24 mouse cellular contexts compared by ENCODE assay signal in the genomic region with DNA sequence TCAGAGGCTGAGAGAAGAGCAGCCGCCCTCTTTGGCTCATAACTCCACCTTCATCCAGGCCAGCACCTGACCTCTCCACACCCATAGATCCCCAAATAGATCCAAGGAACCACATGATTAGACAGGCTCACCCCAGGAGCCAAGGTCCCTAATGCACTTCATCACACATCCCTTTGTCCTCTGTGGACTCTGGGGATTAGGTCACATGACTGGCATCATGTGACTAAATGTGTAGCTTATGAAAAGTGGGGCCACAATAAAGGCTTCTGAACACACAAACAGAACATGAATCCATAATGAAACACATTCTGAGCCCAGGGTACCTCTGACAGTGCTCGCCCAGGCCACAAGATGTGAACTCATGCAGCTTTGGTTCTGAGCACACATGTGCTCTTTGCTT.
A peak's percentile ranks its signal among the peaks of the same experiment; 100 is the strongest.
DNase-seq lines count a peak whose midpoint lies in the region; ATAC-seq and TF ChIP-seq lines count a peak whose summit lies in the region.
"Had no signal": no experiment of that assay in that cellular context is flagged by ENCODE, and none has a peak within 500 bp of the region (broad histone marks: within the 10 kb centered on the region; RNA-seq: fewer than 3 reads in every experiment).

No protein-coding gene starts in this region.

- peaks cover 0 to 12% of the 10 kb centered on the region in 2 experiments; a peak in 2 of 4 replicates for H3K4me1 ChIP-seq in liver, embryonic 14.5 days (replicated peaks; ENCODE audit: control insufficient read depth in 2 of 2, insufficient read depth in 2 of 2, low read length in 1 of 2)
- H3K4me1 ChIP-seq in liver, embryonic 11.5 days (replicated peaks; ENCODE audit: control insufficient read depth, insufficient read depth, low read length), result no peaks in the 10 kb centered on the region; the same call in 1 of the 2 replicates
- H3K4me1 ChIP-seq in CH12.LX (ENCODE audit: control insufficient read depth in 1 of 2, insufficient read depth in 2 of 2), result peaks cover 5 to 31% of the 10 kb centered on the region in 2 experiments; a peak in 3 of 4 replicates
- H3K4me1 ChIP-seq: embryonic facial prominence, embryonic 12.5 days; embryonic facial prominence, embryonic 15.5 days; forebrain, embryonic 15.5 days had no signal

- H3K79me3 ChIP-seq in C2C12 (ENCODE audit: low read depth), result no peaks in the 10 kb centered on the region

- no peaks in the 10 kb centered on the region for H3K9me3 ChIP-seq in liver, embryonic 14.5 days (ENCODE audit: control insufficient read depth, low read length)
- no peaks in the 10 kb centered on the region for H3K9me3 ChIP-seq in liver, embryonic 11.5 days (ENCODE audit: control insufficient read depth, low read length)
- no peaks in the 10 kb centered on the region for H3K9me3 ChIP-seq in CH12.LX (replicated peaks; ENCODE audit: low read length)
- H3K9me3 ChIP-seq: embryonic facial prominence, embryonic 12.5 days; embryonic facial prominence, embryonic 15.5 days; forebrain, embryonic 12.5 days; forebrain, embryonic 15.5 days; G1E; heart, embryonic 10.5 days; heart, embryonic 13.5 days; hindbrain, embryonic 12.5 days; hindbrain, embryonic 15.5 days had no signal

- H3K36me3 ChIP-seq in liver, embryonic 14.5 days (replicated peaks; ENCODE audit: control insufficient read depth, insufficient read depth, low read depth), result no peaks in the 10 kb centered on the region
- no peaks in the 10 kb centered on the region for H3K36me3 ChIP-seq in liver, embryonic 11.5 days (ENCODE audit: control insufficient read depth, insufficient read depth, low read length)
- H3K36me3 ChIP-seq in C2C12 (ENCODE audit: control insufficient read depth, insufficient read depth) (no peaks in the 10 kb centered on the region), CH12.LX (replicated peaks in 1 of 2; ENCODE audit: control insufficient read depth in 1 of 2, insufficient read depth in 1 of 2, low read length in 1 of 2) (no peaks in the 10 kb centered on the region), myocyte (ENCODE audit: control insufficient read depth, insufficient read depth) (no peaks in the 10 kb centered on the region)
- H3K36me3 ChIP-seq: embryonic facial prominence, embryonic 12.5 days; embryonic facial prominence, embryonic 15.5 days; forebrain, embryonic 12.5 days; forebrain, embryonic 15.5 days; G1E; heart, embryonic 10.5 days; heart, embryonic 13.5 days; hindbrain, embryonic 12.5 days; hindbrain, embryonic 15.5 days had no signal

- peak in 1 of 3 experiments; percentile 9 for DNase-seq in liver, embryonic 14.5 days (ENCODE audit: low read depth in 3 of 3, low spot score in 3 of 3)
- no peak for DNase-seq in liver, embryonic 11.5 days (ENCODE audit: low spot score)
- no peak for DNase-seq in CH12.LX (ENCODE audit: extremely low read depth)
- no peak for DNase-seq in thymus, postnatal 25 days
- DNase-seq: adrenal gland, adult 2 months; adrenal gland, postnatal 14 days; cerebellum, adult 11 months; cerebellum, adult 2 months; cerebellum, adult 9-11 months; cerebellum, postnatal 25 days; gastrocnemius, postnatal 25 days; heart, adult 18-20 months; heart, postnatal 14 days had no signal

- TF ChIP-seq POLR2A in CH12.LX (IDR thresholded peaks at IDR 0.05; ENCODE audit: low read depth, low read length) (no peak), myocyte (IDR thresholded peaks at IDR 0.05; ENCODE audit: insufficient read length, low read depth) (no peak)

- H3ac ChIP-seq in C2C12 (ENCODE audit: control insufficient read depth, insufficient read length, low read depth), result no peak overlapping the region
- no peak overlapping the region for H3ac ChIP-seq in myocyte (ENCODE audit: control insufficient read depth, insufficient read length)

- dilution Hi-C loops in CH12.LX (cut with MboI; ENCODE audit: extremely low pct_ligation_motif_present, extremely low pct_unique_long_range_greater_than_20kb, low sequenced_read_pairs), result no loop called here

- no peak for TF ChIP-seq CTCF in liver, embryonic 14.5 days (IDR thresholded peaks at IDR 0.05; ENCODE audit: low read depth)
- TF ChIP-seq CTCF in C2C12 (IDR thresholded peaks at IDR 0.05; ENCODE audit: control insufficient read depth, insufficient read depth, insufficient read length) (no peak), CH12.LX (conservative IDR thresholded peaks at IDR 0.05 in 1 of 2, IDR thresholded peaks at IDR 0.05 in 1 of 2; ENCODE audit: low read depth in 2 of 2, low read length in 2 of 2) (no peak)

- no peak overlapping the region for H3K4me2 ChIP-seq in liver, embryonic 14.5 days (ENCODE audit: low read depth)
- H3K4me2 ChIP-seq in liver, embryonic 11.5 days, result no peak overlapping the region
- H3K4me2 ChIP-seq in CH12.LX (ENCODE audit: insufficient read depth, low read depth, poor library complexity, severe bottlenecking), result no peak overlapping the region
- H3K4me2 ChIP-seq in myocyte (ENCODE audit: low read depth), result no peak overlapping the region
- H3K4me2 ChIP-seq: embryonic facial prominence, embryonic 12.5 days; embryonic facial prominence, embryonic 15.5 days; forebrain, embryonic 12.5 days; forebrain, embryonic 15.5 days; heart, embryonic 13.5 days; hindbrain, embryonic 12.5 days; hindbrain, embryonic 15.5 days had no signal

- TF ChIP-seq RAD21 in CH12.LX (IDR thresholded peaks at IDR 0.05; ENCODE audit: low read depth, low read length), result no peak

- 55% methylated on average over 2 of the region's 2 CpGs for WGBS in liver, embryonic 14.5 days (ENCODE audit: insufficient replicate concordance)
- 73% methylated on average over 2 of the region's 2 CpGs for WGBS in liver, embryonic 11.5 days

- no peak overlapping the region for H3K27ac ChIP-seq in liver, embryonic 14.5 days
- no peak overlapping the region for H3K27ac ChIP-seq in liver, embryonic 11.5 days (ENCODE audit: low read depth, low read length)
- no peak overlapping the region for H3K27ac ChIP-seq in CH12.LX (ENCODE audit: insufficient read depth, low read depth)
- H3K27ac ChIP-seq: embryonic facial prominence, embryonic 12.5 days; embryonic facial prominence, embryonic 15.5 days; forebrain, embryonic 12.5 days; forebrain, embryonic 15.5 days; heart, embryonic 10.5 days; heart, embryonic 13.5 days; hindbrain, embryonic 12.5 days; hindbrain, embryonic 15.5 days had no signal

- in situ Hi-C loops in CH12.LX (cut with MboI; ENCODE audit: low pct_ligation_motif_present, low pct_unique_long_range_greater_than_20kb, low sequenced_read_pairs), result no loop called here

- no peaks in the 10 kb centered on the region for H3K27me3 ChIP-seq in liver, embryonic 14.5 days (ENCODE audit: control insufficient read depth, insufficient read depth, low read length)
- no peaks in the 10 kb centered on the region; the same call in 1 of the 2 replicates for H3K27me3 ChIP-seq in liver, embryonic 11.5 days (replicated peaks; ENCODE audit: control insufficient read depth, insufficient read depth, low read length)
- H3K27me3 ChIP-seq in C2C12 (ENCODE audit: control insufficient read depth, insufficient read depth, insufficient read length) (peaks cover 83% of the 10 kb centered on the region), CH12.LX (replicated peaks) (no peaks in the 10 kb centered on the region), myocyte (ENCODE audit: control insufficient read depth, insufficient read depth, insufficient read length) (peaks cover 72% of the 10 kb centered on the region)
- H3K27me3 ChIP-seq: embryonic facial prominence, embryonic 12.5 days; embryonic facial prominence, embryonic 15.5 days; hindbrain, embryonic 12.5 days; hindbrain, embryonic 15.5 days had no signal

- H3K4me3 ChIP-seq in liver, embryonic 14.5 days (ENCODE audit: insufficient read depth in 1 of 2, low read depth in 2 of 2, low read length in 2 of 2), result no peak overlapping the region
- no peak overlapping the region for H3K4me3 ChIP-seq in liver, embryonic 11.5 days (ENCODE audit: low read depth, low read length)
- H3K4me3 ChIP-seq in C2C12 (ENCODE audit: insufficient read depth, poor library complexity, severe bottlenecking) (no peak overlapping the region), CH12.LX (replicated peaks in 1 of 3; ENCODE audit: low read depth in 2 of 3, low read length in 2 of 3, poor library complexity in 1 of 3) (no peak overlapping the region), myocyte (no peak overlapping the region)
- H3K4me3 ChIP-seq: embryonic facial prominence, embryonic 12.5 days; embryonic facial prominence, embryonic 15.5 days; forebrain, embryonic 12.5 days; forebrain, embryonic 15.5 days; heart, embryonic 10.5 days; heart, embryonic 13.5 days; hindbrain, embryonic 12.5 days; hindbrain, embryonic 15.5 days had no signal

- peak; percentile 41; the same call in 1 of the 2 replicates for ATAC-seq in liver, embryonic 14.5 days (ENCODE audit: insufficient read depth)
- ATAC-seq in liver, embryonic 11.5 days (replicated peaks; ENCODE audit: low FRiP score), result no peak
- ATAC-seq: forebrain, embryonic 15.5 days had no signal

- no peaks in the 10 kb centered on the region for H3K79me2 ChIP-seq in C2C12 (ENCODE audit: control insufficient read depth, insufficient read depth)
- no peaks in the 10 kb centered on the region for H3K79me2 ChIP-seq in CH12.LX (replicated peaks; ENCODE audit: control insufficient read depth, extremely low read depth, insufficient read depth, poor library complexity, severe bottlenecking)
- no peaks in the 10 kb centered on the region for H3K79me2 ChIP-seq in myocyte (ENCODE audit: control insufficient read depth, insufficient read depth)

- H3K9ac ChIP-seq in liver, embryonic 14.5 days (replicated peaks), result no peak overlapping the region
- no peak overlapping the region for H3K9ac ChIP-seq in liver, embryonic 11.5 days (ENCODE audit: low read depth, low read length)
- no peak overlapping the region for H3K9ac ChIP-seq in CH12.LX (ENCODE audit: insufficient read depth, low read depth)
- H3K9ac ChIP-seq: embryonic facial prominence, embryonic 12.5 days; embryonic facial prominence, embryonic 15.5 days; forebrain, embryonic 12.5 days; forebrain, embryonic 15.5 days; heart, embryonic 13.5 days; hindbrain, embryonic 12.5 days; hindbrain, embryonic 15.5 days had no signal

- TF ChIP-seq EP300 in liver, embryonic 14.5 days (IDR thresholded peaks at IDR 0.05; ENCODE audit: low read depth), result no peak
- no peak for TF ChIP-seq EP300 in CH12.LX (IDR thresholded peaks at IDR 0.05; ENCODE audit: low read length)

TF ChIP-seq in C2C12, 6 proteins besides CTCF, POLR2A, EP300 and RAD21 (continues in another document):
- TF ChIP-seq FOSL1 (IDR thresholded peaks at IDR 0.05; ENCODE audit: insufficient read depth, low read length, poor library complexity, severe bottlenecking), result no peak
- no peak for TF ChIP-seq MYOG (IDR thresholded peaks at IDR 0.05; ENCODE audit: control insufficient read depth, extremely low read depth, insufficient read length)

TF ChIP-seq in CH12.LX, 34 proteins besides CTCF, POLR2A, EP300 and RAD21 (continues in another document):
- TF ChIP-seq USF1 (IDR thresholded peaks at IDR 0.05; ENCODE audit: low read depth, low read length), result peak; percentile 38; the same call in 1 of the 2 replicates
- TF ChIP-seq BHLHE40 (IDR thresholded peaks at IDR 0.05; ENCODE audit: low read depth, low read length), result no peak
- no peak for TF ChIP-seq MAX (IDR thresholded peaks at IDR 0.05; ENCODE audit: low read length)

TF ChIP-seq in myocyte, 11 proteins besides CTCF, POLR2A, EP300 and RAD21:
- TF ChIP-seq USF1 (IDR thresholded peaks at IDR 0.05; ENCODE audit: low read depth) (peak; percentile 54), TCF3 (IDR thresholded peaks at IDR 0.05; ENCODE audit: insufficient read length, low read depth) (no peak)
